ENCODE assay signal across 10 mouse cellular contexts in the genomic region with DNA sequence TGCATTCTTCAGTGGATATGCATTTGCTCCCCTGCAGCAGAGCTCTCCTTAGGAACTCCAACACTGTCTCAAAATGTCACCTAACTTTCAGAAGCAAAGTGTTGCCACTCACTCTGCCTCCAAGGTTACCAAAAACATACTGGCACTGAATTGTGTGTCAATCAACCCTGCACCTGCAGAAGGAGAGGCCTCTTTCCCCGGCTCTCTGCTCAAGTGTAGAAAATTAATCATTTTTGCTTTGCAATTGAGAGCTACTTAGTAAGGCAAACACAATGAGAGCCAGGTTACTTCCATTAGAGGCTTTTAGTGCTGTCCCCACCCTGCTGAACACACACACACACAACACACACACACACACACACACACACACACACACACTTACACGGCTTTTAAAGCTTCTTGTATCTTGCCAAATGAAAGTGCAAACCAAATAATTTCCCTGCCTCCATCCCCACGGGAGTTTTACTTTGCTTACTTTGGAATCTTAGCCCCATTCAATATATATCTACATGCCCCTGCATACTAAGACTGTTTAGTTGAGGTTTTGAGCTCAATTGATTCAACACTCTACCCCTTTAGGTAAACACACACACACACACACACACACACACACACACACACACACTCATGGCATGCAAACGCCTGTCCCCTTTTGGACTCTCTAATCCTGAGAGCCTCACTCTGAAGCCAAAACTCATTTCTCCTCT. TPM values are rescaled to one million over a fixed set of nuclear protein-coding genes. Genes with fewer than 3 reads are reported as not detected.
DNase-seq lines count a peak whose midpoint lies in the region; ATAC-seq and TF ChIP-seq lines count a peak whose summit lies in the region.
"Had no signal": no experiment of that assay in that cellular context is flagged by ENCODE, and none has a peak within 500 bp of the region (broad histone marks: within the 10 kb centered on the region; RNA-seq: fewer than 3 reads in every experiment).

No protein-coding gene starts in this region.

- intact Hi-C loops in left cerebral cortex, postnatal 36 days (cut with DNase I): no loop called here
- intact Hi-C loops in left cerebral cortex, postnatal 4 days (cut with DNase I): no loop called here

- no peak for TF ChIP-seq CTCF in midbrain, postnatal 0 days (IDR thresholded peaks at IDR 0.05)

- 0 out of 2 replicates have a peak, but pooled peaks cover 10% of the 10 kb centered on the region for H3K27me3 ChIP-seq in forebrain, embryonic 15.5 days
- peaks cover 53% of the 10 kb centered on the region for H3K27me3 ChIP-seq in forebrain, embryonic 10.5 days (ENCODE audit: poor library complexity, severe bottlenecking)
- peaks cover 32% of the 10 kb centered on the region for H3K27me3 ChIP-seq in limb, embryonic 13.5 days
- H3K27me3 ChIP-seq in midbrain, postnatal 0 days (ENCODE audit: insufficient read depth, low read length): peaks cover 3% of the 10 kb centered on the region; the same call in 1 of the 2 replicates

- no peaks in the 10 kb centered on the region for H3K36me3 ChIP-seq in forebrain, embryonic 15.5 days
- no peaks in the 10 kb centered on the region for H3K36me3 ChIP-seq in forebrain, embryonic 10.5 days (replicated peaks)
- H3K36me3 ChIP-seq in limb, embryonic 13.5 days: no peaks in the 10 kb centered on the region
- H3K36me3 ChIP-seq in midbrain, postnatal 0 days (ENCODE audit: insufficient read depth, low read length): no peaks in the 10 kb centered on the region

- H3K9ac ChIP-seq in forebrain, embryonic 15.5 days (replicated peaks): no peak overlapping the region
- H3K9ac ChIP-seq in limb, embryonic 13.5 days: no peak overlapping the region
- peak overlapping the region; percentile 67; the same call in 1 of the 2 replicates for H3K9ac ChIP-seq in midbrain, postnatal 0 days (replicated peaks; ENCODE audit: low read length, poor library complexity, severe bottlenecking)

- WGBS in forebrain, embryonic 15.5 days: 33% methylated on average over 4 of the region's 4 CpGs
- 68% methylated on average over 4 of the region's 4 CpGs for WGBS in forebrain, embryonic 10.5 days
- WGBS in limb, embryonic 13.5 days: 33% methylated on average over 4 of the region's 4 CpGs
- WGBS in midbrain, postnatal 0 days: 40% methylated on average over 4 of the region's 4 CpGs

- no peak for ATAC-seq in forebrain, embryonic 15.5 days (replicated peaks)
- no peak for ATAC-seq in limb, embryonic 13.5 days (ENCODE audit: low FRiP score, low read depth)
- no peak for ATAC-seq in midbrain, postnatal 0 days (ENCODE audit: low FRiP score)

- DNase-seq in forebrain, embryonic 10.5 days (ENCODE audit: extremely low spot score, low spot score): no peak
- DNase-seq in cerebellum, postnatal 14 days: peak; percentile 49 to 59
- no peak for DNase-seq in midbrain, postnatal 0 days (ENCODE audit: low spot score)
- no peak for DNase-seq in left cerebral cortex, postnatal 36 days (ENCODE audit: low spot score in 2 of 2)
- no peak for DNase-seq in ovary, adult 18-20 months (ENCODE audit: low spot score)
- DNase-seq in left cerebral cortex, postnatal 4 days: no peak
- DNase-seq: liver had no signal

- peak overlapping the region; percentile 97 for H3K4me2 ChIP-seq in forebrain, embryonic 15.5 days (replicated peaks)
- H3K4me2 ChIP-seq in limb, embryonic 13.5 days (replicated peaks): peak overlapping the region; percentile 88
- H3K4me2 ChIP-seq in midbrain, postnatal 0 days (ENCODE audit: low read depth, low read length, poor library complexity, severe bottlenecking): peak overlapping the region; percentile 77

- peaks cover 18% of the 10 kb centered on the region for H3K4me1 ChIP-seq in forebrain, embryonic 15.5 days
- peaks cover 21% of the 10 kb centered on the region for H3K4me1 ChIP-seq in forebrain, embryonic 10.5 days
- H3K4me1 ChIP-seq in limb, embryonic 13.5 days: peaks cover 18% of the 10 kb centered on the region; the same call in 1 of the 2 replicates
- H3K4me1 ChIP-seq in midbrain, postnatal 0 days (ENCODE audit: insufficient read depth, low read length): no peaks in the 10 kb centered on the region

- no peak overlapping the region for H3K27ac ChIP-seq in forebrain, embryonic 15.5 days (replicated peaks)
- H3K27ac ChIP-seq in forebrain, embryonic 10.5 days: no peak overlapping the region
- H3K27ac ChIP-seq in limb, embryonic 13.5 days: no peak overlapping the region
- no peak overlapping the region; the same call in 1 of the 2 replicates for H3K27ac ChIP-seq in midbrain, postnatal 0 days (ENCODE audit: low read depth, low read length)

- peak overlapping the region; percentile 76 for H3K4me3 ChIP-seq in forebrain, embryonic 15.5 days
- H3K4me3 ChIP-seq in forebrain, embryonic 10.5 days: no peak overlapping the region
- H3K4me3 ChIP-seq in limb, embryonic 13.5 days: peak overlapping the region; percentile 66
- peak overlapping the region; percentile 79 for H3K4me3 ChIP-seq in midbrain, postnatal 0 days (ENCODE audit: low read depth, low read length)
- H3K4me3 ChIP-seq: myocyte had no signal

- no peaks in the 10 kb centered on the region for H3K9me3 ChIP-seq in forebrain, embryonic 15.5 days
- no peaks in the 10 kb centered on the region for H3K9me3 ChIP-seq in forebrain, embryonic 10.5 days
- H3K9me3 ChIP-seq in limb, embryonic 13.5 days: no peaks in the 10 kb centered on the region
- no peaks in the 10 kb centered on the region for H3K9me3 ChIP-seq in midbrain, postnatal 0 days (ENCODE audit: low read length)

RNA-seq across cellular contexts. Expression of gene Kctd8, which starts 2.4 kb away (rescaled TPM):
- polyA plus RNA-seq in forebrain, embryonic 15.5 days (2015; fragmentation: Nextera tagmentation; extraction: Ambion mirVana): 5.9 and 6.6 TPM in 2 replicates
- polyA plus RNA-seq in forebrain, embryonic 10.5 days (2016; fragmentation: Nextera tagmentation; extraction: Ambion mirVana): 0.30 and 0.68 TPM in 2 replicates
- polyA plus RNA-seq in limb, embryonic 13.5 days (2015; fragmentation: Nextera tagmentation; extraction: Ambion mirVana): 3.5 and 3.7 TPM in 2 replicates
- total RNA-seq in midbrain, postnatal 0 days (2014; rRNA removed): 57.3 and 58.6 TPM in 2 replicates
- polyA plus RNA-seq in midbrain, postnatal 0 days (2015; fragmentation: Nextera tagmentation; extraction: Ambion mirVana): 32.8 and 33.5 TPM in 2 replicates
- total RNA-seq in left cerebral cortex, postnatal 36 days (2021): 1 to 10 TPM; 8.4 to 9.0 TPM
- 1 to 10 TPM; 8.4 TPM for total RNA-seq in left cerebral cortex, postnatal 4 days (2021)
- polyA plus RNA-seq: myocyte had no signal

Comparison
In these comparisons a context has a peak if more than half of its experiments do, and no peak if none do; other contexts are left out.
1. DNase-seq: peak in cerebellum, postnatal 14 days (2 of 2); none in forebrain, embryonic 10.5 days (single experiment), midbrain, postnatal 0 days (single experiment), left cerebral cortex, postnatal 36 days (0 of 2), ovary, adult 18-20 months (single experiment) and left cerebral cortex, postnatal 4 days (single experiment).
2. Peak in every context shown above with its lines, with median percentiles within 50 percentile points of each other: H3K4me2 ChIP-seq.